Mouse (Mus musculus): ENCODE results near the gene Shmt2. TPM values are rescaled to one million over a fixed set of nuclear protein-coding genes. Genes with fewer than 3 reads are reported as not detected.

The Shmt2 gene
- polyA plus RNA-seq (2015; fragmentation: Nextera tagmentation; extraction: Ambion mirVana): 106 and 116 TPM in 2 replicates

DNA sequence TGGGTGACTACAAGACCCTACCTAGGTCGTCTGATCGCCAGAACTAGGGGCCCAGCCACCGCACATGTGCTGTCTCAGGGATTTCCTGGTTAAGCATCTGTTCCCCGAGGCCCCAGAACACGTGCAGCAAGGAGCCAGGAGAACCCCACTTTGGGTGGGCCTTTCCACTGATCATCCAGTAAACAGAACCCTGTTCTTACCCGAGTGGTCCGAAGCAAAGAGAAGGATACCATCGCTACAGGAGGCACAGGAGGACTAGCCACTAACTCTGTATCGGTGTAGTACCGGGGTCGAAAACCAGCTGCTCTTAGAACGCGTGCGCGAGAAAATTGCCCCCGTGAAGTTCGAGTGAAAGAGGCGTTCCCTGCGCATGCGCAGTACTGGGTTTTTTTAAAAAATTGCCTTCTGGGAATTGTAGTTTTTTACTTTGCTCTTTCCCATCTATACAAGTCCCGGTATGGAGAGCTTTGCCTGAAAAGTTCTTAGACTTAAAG lies at the start of gene Shmt2:
Shmt2 (minus strand) TSS at position 357 of the 494 bp plus-strand sequence.
- H3K27me3 ChIP-seq: peaks cover 35% of the 10 kb centered on the region

DNA sequence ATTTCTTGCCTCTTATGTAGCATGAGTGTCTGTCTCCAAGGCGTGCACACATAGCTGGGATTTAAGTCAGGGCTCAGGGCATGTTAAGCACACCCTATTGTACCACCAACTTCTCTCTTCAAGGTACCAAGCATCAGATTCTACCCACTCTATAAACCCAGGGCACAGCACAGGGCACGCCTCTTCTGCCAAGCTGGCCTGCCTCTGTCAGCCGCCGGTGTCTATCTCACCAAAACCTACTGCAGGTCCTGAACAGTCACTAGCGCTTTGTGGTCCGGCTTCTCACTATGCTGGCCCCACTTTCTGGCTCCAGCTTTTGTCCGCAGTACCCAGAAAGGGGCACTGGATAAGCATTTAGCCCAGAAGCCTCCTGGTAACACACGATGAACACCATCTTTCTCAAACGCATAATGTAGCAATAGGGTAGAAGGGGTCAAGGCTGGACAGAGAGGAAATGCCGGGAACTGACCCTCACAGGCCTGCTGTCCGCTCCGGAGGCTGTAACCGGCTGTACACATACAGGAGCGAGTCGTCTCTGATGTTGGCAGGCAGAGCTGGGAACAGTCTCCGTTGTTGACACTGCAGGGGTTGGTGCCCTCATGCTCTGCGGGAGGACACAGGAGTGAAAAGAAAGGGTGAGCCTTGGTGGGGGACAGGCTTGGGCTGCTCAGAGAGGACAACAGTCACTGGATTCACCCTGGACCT lies 48.8 kb upstream of the Shmt2 start:
- H3K9ac ChIP-seq: no peak overlapping the region
- peaks cover 82% of the 10 kb centered on the region for H3K36me3 ChIP-seq
- 0 out of 2 replicates have a peak, but pooled peaks cover 7% of the 10 kb centered on the region for H3K4me1 ChIP-seq
- 89% methylated on average over 17 of the region's 17 CpGs for WGBS
- H3K4me3 ChIP-seq (replicated peaks): no peak overlapping the region
- no peaks in the 10 kb centered on the region for H3K9me3 ChIP-seq (replicated peaks)
- no peak overlapping the region for H3K4me2 ChIP-seq (replicated peaks)
- peak overlapping the region; percentile 48; the same call in 1 of the 2 replicates for H3K27ac ChIP-seq (replicated peaks)
- no peak for ATAC-seq (ENCODE audit: insufficient number of reproducible peaks, low FRiP score, low TSS enrichment, low read depth)
- H3K27me3 ChIP-seq: no peaks in the 10 kb centered on the region

More for the DNA sequence above, at the start of gene Shmt2:
- H3K9ac ChIP-seq: peak within 1 kb of the TSS; percentile 50
- ATAC-seq (ENCODE audit: insufficient number of reproducible peaks, low FRiP score, low TSS enrichment, low read depth): peak; percentile 73; the same call in 1 of the 2 replicates
- H3K4me2 ChIP-seq (replicated peaks): peak within 1 kb of the TSS; percentile 87
- under 1% methylated on average over 21 of the region's 21 CpGs for WGBS
- no peak within 1 kb of the TSS; the same call in 1 of the 2 replicates for H3K27ac ChIP-seq (replicated peaks)
- no peaks in the 10 kb centered on the region for H3K9me3 ChIP-seq (replicated peaks)
- H3K4me1 ChIP-seq: peaks cover 56% of the 10 kb centered on the region
- peaks cover 26% of the 10 kb centered on the region for H3K36me3 ChIP-seq
- peak within 1 kb of the TSS; percentile 66 for H3K4me3 ChIP-seq (replicated peaks)

DNA sequence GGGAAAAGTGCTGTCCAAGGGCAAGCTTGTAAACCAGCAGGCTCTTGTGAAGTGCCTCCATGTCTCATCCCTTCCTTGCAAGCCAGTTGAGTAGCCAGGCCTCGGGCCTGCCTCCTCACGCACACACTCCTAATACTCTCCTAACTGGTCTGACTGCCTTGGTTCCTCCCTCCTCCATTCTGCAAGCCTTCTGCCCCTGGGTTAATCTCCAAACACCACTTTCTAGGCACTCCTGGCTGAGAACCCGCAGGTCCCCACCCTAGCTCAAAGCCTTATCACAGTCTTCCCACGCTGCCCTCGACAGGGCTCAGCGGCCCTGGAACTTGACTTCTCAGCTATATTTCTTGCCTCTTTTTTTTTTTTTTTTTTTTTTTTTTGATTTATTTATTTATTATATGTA lies 48.1 kb upstream of the Shmt2 start:
- no peak overlapping the region for H3K4me2 ChIP-seq (replicated peaks)
- H3K27me3 ChIP-seq: no peaks in the 10 kb centered on the region
- no peak overlapping the region for H3K9ac ChIP-seq
- H3K27ac ChIP-seq (replicated peaks): peak overlapping the region; percentile 73
- H3K9me3 ChIP-seq (replicated peaks): no peaks in the 10 kb centered on the region
- no peak overlapping the region for H3K4me3 ChIP-seq (replicated peaks)
- peaks cover 79% of the 10 kb centered on the region for H3K36me3 ChIP-seq
- no peak for ATAC-seq (ENCODE audit: insufficient number of reproducible peaks, low FRiP score, low TSS enrichment, low read depth)
- 0 out of 2 replicates have a peak, but pooled peaks cover 7% of the 10 kb centered on the region for H3K4me1 ChIP-seq
- 70% methylated on average over 6 of the region's 6 CpGs for WGBS

DNA sequence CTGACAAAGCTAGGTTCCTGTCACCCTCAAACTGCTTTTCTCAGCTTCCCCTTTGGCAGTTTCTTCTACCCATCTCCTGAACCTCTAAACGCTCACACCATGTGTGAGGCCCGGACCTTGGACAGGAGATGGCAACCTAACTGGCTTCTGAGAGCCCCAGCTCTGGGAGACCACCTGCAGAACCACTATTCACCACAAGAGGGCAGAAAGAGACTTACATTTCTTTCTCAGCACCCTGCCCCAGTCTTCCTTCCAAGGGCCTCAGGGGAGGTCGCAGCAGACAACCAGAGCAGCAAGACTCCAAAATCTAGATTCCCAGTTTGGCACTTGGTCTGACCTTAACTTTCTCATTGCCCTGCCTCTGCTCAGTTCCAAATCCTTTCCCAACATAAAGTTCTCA lies 47.2 kb upstream of the Shmt2 start:
- Histone ChIP-seq H3K9me3 (replicated peaks) (no peaks in the 10 kb centered on the region), H3K4me3 (replicated peaks) (no peak overlapping the region), H3K4me2 (replicated peaks) (no peak overlapping the region), H3K4me1 (peaks cover 9% of the 10 kb centered on the region), H3K27ac (replicated peaks) (0 out of 2 replicates have a peak overlapping the region, but pooled peaks have one; percentile 11), H3K36me3 (peaks cover 73% of the 10 kb centered on the region), H3K27me3 (no peaks in the 10 kb centered on the region), H3K9ac (no peak overlapping the region)
- WGBS: 29% methylated on average over 3 of the region's 3 CpGs
- no peak for ATAC-seq (ENCODE audit: insufficient number of reproducible peaks, low FRiP score, low TSS enrichment, low read depth)

DNA sequence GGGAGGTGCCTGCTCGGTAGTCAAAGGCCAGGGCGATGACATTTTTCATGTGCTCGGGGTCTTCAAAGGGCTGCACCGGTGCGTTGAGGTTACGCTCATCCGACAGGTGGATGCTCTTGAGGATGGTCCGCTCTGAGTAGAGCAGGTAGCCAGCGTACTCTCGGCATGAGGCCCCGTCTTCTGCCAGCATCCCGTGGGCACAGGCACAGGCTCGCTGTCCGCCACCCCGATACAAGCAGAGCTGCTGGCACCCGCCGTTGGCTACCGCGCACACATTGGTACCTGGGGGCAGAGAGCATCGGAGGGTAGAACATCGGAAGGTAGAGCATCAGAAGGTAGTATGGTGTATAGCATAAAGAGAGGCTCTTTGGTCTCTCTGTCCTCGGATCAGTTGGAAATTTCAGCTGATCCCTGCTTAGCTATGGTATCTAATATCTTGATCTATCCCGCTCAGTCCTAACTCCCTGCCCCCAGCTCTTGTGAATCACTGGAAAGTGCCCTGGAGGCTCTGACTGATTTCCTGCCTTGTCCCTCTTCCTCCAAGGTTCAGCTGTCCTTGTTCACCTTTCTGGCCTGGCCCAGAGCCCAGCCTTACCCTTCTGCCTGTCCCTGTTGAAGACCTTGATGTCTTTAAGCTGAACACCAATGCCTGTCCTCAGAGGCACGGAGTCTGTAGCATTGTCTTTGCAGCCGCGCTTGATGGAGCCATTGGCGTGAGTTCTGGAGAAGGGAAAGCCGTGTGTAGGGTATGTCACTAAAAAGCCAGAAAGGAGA lies 44.5 kb upstream of the Shmt2 start:
- no peak overlapping the region for H3K27ac ChIP-seq (replicated peaks)
- 91% methylated on average over 28 of the region's 28 CpGs for WGBS

DNA sequence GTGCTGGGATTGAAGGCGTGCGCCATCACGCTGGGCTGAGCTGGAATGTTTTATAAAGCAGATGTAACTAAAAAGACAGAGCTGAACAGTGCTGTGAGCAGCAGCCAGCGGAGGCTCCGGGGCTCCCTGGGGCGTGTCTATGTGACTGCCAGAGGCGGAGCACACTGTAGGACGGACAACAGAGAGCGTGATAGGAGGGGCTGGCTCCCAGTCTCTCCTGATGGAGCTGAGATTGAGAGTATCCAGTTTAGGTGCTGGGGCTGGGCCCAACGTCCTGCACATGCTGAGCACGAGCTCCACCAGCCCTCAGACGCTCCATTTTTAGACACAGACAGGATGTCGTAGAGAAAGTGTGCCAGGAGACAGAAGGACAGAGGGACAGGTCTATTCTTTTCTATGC lies 42.1 kb upstream of the Shmt2 start:
- H3K9me3 ChIP-seq (replicated peaks): no peaks in the 10 kb centered on the region
- no peak overlapping the region for H3K9ac ChIP-seq
- H3K4me1 ChIP-seq: peaks cover 9% of the 10 kb centered on the region
- H3K27me3 ChIP-seq: no peaks in the 10 kb centered on the region
- no peak overlapping the region for H3K4me3 ChIP-seq (replicated peaks)
- H3K4me2 ChIP-seq (replicated peaks): no peak overlapping the region
- ATAC-seq (ENCODE audit: insufficient number of reproducible peaks, low FRiP score, low TSS enrichment, low read depth): peak; percentile 48; the same call in 1 of the 2 replicates
- peaks cover 87% of the 10 kb centered on the region for H3K36me3 ChIP-seq
- WGBS: 39% methylated on average over 13 of the region's 13 CpGs
- H3K27ac ChIP-seq (replicated peaks): peak overlapping the region; percentile 11; the same call in 1 of the 2 replicates

More for the DNA sequence above, 44.5 kb upstream of the Shmt2 start:
- peaks cover 16% of the 10 kb centered on the region for H3K4me1 ChIP-seq
- H3K9ac ChIP-seq: no peak overlapping the region
- H3K36me3 ChIP-seq: peaks cover 73% of the 10 kb centered on the region
- no peaks in the 10 kb centered on the region for H3K27me3 ChIP-seq
- H3K4me2 ChIP-seq (replicated peaks): no peak overlapping the region
- no peak for ATAC-seq (ENCODE audit: insufficient number of reproducible peaks, low FRiP score, low TSS enrichment, low read depth)
- no peaks in the 10 kb centered on the region for H3K9me3 ChIP-seq (replicated peaks)
- no peak overlapping the region for H3K4me3 ChIP-seq (replicated peaks)

DNA sequence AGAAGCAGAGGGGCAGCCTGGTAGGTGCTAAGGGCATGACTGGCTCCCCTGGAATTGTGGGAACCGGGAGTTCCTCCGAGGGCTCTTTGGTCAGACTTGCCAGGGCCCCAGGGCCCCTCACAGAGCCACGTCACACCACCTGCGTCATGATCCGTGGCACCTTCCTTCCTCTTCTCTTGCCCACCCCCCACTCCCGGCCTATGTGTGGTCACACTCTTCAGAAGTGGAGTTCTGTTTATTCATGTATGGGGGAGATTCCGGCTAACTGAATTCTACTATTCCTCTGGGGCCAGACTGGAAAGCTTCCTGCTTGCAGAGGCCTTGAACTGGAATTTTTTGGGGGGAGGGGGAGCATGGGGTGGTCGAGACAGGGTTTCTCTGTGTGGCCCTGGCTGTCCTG lies 41.6 kb upstream of the Shmt2 start:
- 69% methylated on average over 8 of the region's 8 CpGs for WGBS
- 0 out of 2 replicates have a peak, but pooled peaks have one; percentile 3 for ATAC-seq (ENCODE audit: insufficient number of reproducible peaks, low FRiP score, low TSS enrichment, low read depth)
- Histone ChIP-seq H3K36me3 (peaks cover 87% of the 10 kb centered on the region), H3K4me1 (peaks cover 9% of the 10 kb centered on the region), H3K4me2 (replicated peaks) (no peak overlapping the region), H3K27me3 (no peaks in the 10 kb centered on the region), H3K4me3 (replicated peaks) (no peak overlapping the region), H3K9me3 (replicated peaks) (no peaks in the 10 kb centered on the region), H3K9ac (no peak overlapping the region), H3K27ac (replicated peaks) (peak overlapping the region; percentile 51)

DNA sequence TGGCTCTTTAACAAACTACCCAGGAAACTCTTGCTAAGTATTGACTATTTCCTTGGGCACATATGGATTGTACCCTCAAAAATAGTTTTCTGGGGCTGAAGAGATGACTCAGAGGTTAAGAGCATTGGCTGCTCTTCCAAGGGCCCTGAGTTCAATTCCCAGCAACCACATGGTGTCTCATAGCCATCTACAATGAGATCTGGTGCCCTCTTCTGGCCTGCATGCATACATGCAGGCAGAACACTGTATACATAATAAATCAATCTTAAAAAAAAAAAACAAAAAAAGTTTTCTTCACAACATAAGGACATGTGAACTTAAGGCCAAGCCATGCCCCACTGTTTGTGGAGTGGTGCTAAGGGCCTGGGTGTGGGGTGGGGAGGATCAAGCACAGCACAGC lies 38.9 kb upstream of the Shmt2 start:
- H3K4me1 ChIP-seq: peaks cover 9% of the 10 kb centered on the region
- peaks cover 91% of the 10 kb centered on the region for H3K36me3 ChIP-seq
- H3K27ac ChIP-seq (replicated peaks): no peak overlapping the region
- no peaks in the 10 kb centered on the region for H3K27me3 ChIP-seq
- H3K9me3 ChIP-seq (replicated peaks): no peaks in the 10 kb centered on the region
- H3K9ac ChIP-seq: no peak overlapping the region
- H3K4me3 ChIP-seq (replicated peaks): no peak overlapping the region
- ATAC-seq (ENCODE audit: insufficient number of reproducible peaks, low FRiP score, low TSS enrichment, low read depth): no peak
- no peak overlapping the region for H3K4me2 ChIP-seq (replicated peaks)

DNA sequence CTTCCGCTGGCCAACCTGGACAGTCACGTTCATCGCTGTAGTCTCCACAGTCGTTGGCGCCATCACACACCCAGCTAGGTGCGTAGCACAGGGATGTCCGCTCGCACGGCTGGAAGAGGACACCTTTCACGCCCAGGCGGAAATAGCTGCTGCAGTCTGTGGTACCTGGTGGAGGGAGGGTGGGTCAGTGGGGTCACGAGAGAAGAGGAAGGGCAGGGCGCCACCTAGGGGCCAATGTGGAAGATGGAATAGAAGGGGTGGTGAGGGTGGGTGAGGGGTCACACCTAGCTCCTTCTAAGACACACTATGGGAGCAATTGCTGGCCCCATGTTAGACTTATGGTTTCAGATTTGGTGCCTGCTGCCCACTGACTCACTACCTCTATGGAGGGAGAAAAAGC lies 35.2 kb upstream of the Shmt2 start:
- 91% methylated on average over 13 of the region's 13 CpGs for WGBS
- H3K36me3 ChIP-seq: peaks cover 100% of the 10 kb centered on the region

DNA sequence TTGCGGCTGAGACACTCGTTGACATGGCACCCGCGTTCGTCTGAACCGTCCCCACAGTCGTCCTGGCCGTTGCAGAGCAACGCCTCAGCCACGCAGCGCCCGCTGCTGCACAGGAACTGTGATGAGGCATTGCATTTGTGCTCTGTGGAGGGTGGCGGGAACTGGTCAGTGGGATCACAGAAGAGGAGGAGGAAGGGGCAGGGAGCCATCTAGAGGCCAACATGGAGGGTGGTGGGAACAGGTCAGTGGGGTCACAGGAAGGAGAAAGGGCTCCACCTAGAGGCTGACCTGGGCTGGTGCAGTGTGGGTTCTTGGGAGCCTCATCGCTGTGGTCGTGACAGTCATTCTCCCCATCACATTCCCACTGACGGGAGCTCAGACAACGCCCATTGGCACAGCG lies 33.5 kb upstream of the Shmt2 start:
- no peaks in the 10 kb centered on the region for H3K4me1 ChIP-seq
- H3K27me3 ChIP-seq: no peaks in the 10 kb centered on the region
- no peak overlapping the region for H3K27ac ChIP-seq (replicated peaks)
- H3K36me3 ChIP-seq: peaks cover 100% of the 10 kb centered on the region
- 75% methylated on average over 18 of the region's 18 CpGs for WGBS
- H3K4me2 ChIP-seq (replicated peaks): no peak overlapping the region
- H3K9me3 ChIP-seq (replicated peaks): no peaks in the 10 kb centered on the region
- H3K4me3 ChIP-seq (replicated peaks): no peak overlapping the region
- ATAC-seq (ENCODE audit: insufficient number of reproducible peaks, low FRiP score, low TSS enrichment, low read depth): no peak
- H3K9ac ChIP-seq: no peak overlapping the region

More for the DNA sequence above, 35.2 kb upstream of the Shmt2 start:
- H3K4me3 ChIP-seq (replicated peaks): no peak overlapping the region
- H3K27me3 ChIP-seq: no peaks in the 10 kb centered on the region
- no peak overlapping the region for H3K9ac ChIP-seq
- no peaks in the 10 kb centered on the region for H3K9me3 ChIP-seq (replicated peaks)
- no peaks in the 10 kb centered on the region for H3K4me1 ChIP-seq
- no peak overlapping the region for H3K27ac ChIP-seq (replicated peaks)
- no peak for ATAC-seq (ENCODE audit: insufficient number of reproducible peaks, low FRiP score, low TSS enrichment, low read depth)
- H3K4me2 ChIP-seq (replicated peaks): no peak overlapping the region

DNA sequence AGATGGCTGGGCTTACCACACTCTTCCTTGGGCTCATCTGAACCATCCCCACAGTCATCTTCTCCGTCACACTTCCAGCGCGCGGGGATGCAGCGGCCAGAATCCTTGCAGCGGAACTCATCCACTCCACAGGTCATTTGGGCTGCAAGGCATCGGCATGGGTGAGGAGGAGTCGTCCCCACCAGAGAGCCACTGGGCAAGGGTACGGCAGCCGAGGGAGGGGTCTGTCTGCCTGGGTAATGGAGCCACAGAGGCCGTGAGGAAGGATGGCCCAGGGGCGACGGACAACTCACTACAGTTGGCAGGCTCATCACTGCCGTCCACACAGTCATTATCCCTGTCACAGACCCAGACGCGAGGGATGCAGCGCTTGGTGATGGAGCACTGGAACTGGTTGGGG lies 27.6 kb upstream of the Shmt2 start:
- Histone ChIP-seq H3K4me2 (replicated peaks) (no peak overlapping the region), H3K27me3 (no peaks in the 10 kb centered on the region), H3K9me3 (replicated peaks) (no peaks in the 10 kb centered on the region), H3K9ac (no peak overlapping the region), H3K36me3 (peaks cover 100% of the 10 kb centered on the region), H3K4me3 (replicated peaks) (no peak overlapping the region), H3K4me1 (no peaks in the 10 kb centered on the region), H3K27ac (replicated peaks) (no peak overlapping the region)
- ATAC-seq (ENCODE audit: insufficient number of reproducible peaks, low FRiP score, low TSS enrichment, low read depth): no peak
- WGBS: 86% methylated on average over 17 of the region's 17 CpGs
